Mouse (Mus musculus) CD4-positive naive resting alpha-beta T cell, adult 57 days (primary cell): ENCODE data around the gene Gm10487. TPM values are rescaled to one million over a fixed set of nuclear protein-coding genes. Genes with fewer than 3 reads are reported as not detected.

Experiments
- total RNA-seq: library from RNA; stranded (reverse); gene quantifications from one replicate; pipeline ENCODE4 v1.2.4, GENCODE M21; 2023

The Gm10487 gene
- not detected for total RNA-seq

GRCm38 (mm10) chrX:30843369-30843768 lies at the start of gene Gm10487:
TSS of gene Gm10487 (minus strand) at chrX:30843469.

